Mouse (Mus musculus): ENCODE measurements at regions not wholly inside any gene's neighbourhood (a gene's known extent, or its start where the extent isn't known, plus 50 kb on each side); places are given as distances from the start of the nearest gene placed in this dataset.

DNA sequence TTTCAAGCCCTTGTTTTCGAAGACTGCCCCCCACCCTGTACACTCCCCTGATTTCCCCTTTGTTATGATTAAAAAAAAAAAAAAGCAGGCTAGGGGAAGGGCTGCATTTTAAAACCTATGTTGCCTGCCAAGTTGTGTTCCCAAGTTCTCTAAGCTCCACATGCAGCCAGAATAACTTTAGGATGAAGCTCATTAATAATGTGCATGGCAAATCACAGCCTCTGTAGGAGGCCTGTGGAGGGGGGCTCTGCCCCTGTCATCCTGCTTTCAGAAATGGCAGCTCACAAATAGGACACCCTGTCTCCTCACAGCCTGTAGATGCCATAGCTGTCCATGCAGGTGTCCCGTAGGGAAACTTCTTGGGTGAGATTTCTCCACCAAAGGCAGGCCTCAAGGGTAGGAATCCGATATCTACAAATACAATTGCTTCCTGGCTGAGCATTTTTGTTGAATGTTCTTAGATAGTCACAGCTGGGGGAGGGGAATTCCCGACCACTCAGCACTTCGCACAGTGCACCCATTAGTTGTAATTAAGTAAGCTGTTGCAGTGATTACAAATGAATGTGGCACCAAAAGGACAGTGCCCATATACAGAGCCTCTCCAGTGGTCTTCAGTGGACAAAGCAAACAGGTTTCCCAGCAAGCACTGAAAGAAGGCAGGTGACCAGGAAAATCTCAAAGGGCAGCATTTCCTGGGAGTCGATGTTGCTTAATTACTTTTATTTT, 389.1 kb upstream of the Klhl29 start:
- TF ChIP-seq CHD2 (IDR thresholded peaks at IDR 0.05; ENCODE audit: low read depth, low read length) (no peak), ZC3H11A (IDR thresholded peaks at IDR 0.05; ENCODE audit: borderline replicate concordance, low read depth, low read length) (no peak), HCFC1 (IDR thresholded peaks at IDR 0.05; ENCODE audit: borderline replicate concordance, insufficient read depth, low read length) (no peak), MAFK (IDR thresholded peaks at IDR 0.05; ENCODE audit: insufficient read depth, low read depth, low read length) (no peak), ZNF384 (IDR thresholded peaks at IDR 0.05; ENCODE audit: low read depth, low read length) (no peak)
